ENCODE assay signal across 23 mouse cellular contexts in the genomic region with DNA sequence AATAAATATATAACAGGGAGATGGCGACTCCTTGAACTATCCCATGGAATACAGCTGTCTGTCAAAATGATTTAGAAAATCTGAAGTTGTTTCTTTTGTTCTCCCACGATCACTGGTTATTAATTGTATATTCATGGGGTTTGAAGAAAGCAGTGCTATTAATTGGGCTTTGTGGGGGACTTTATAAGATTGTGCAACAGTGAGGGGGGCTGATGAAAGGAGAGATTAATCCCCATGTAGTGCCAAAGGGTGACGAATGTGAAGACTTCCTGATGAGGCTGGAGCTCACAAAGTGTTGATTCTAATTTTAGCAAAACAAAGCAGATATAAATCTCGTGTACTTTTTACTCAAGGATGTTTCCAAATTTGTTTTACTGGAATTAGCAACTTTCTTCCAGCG.
DNase-seq lines count a peak whose midpoint lies in the region; ATAC-seq lines count a peak whose summit lies in the region.
"Had no signal": no experiment of that assay in that cellular context is flagged by ENCODE, and none has a peak within 500 bp of the region (broad histone marks: within the 10 kb centered on the region; RNA-seq: fewer than 3 reads in every experiment).

No protein-coding gene starts in this region.

- WGBS in forebrain, embryonic 14.5 days = 18% methylated on average over 5 of the region's 5 CpGs
- 22% methylated on average over 5 of the region's 5 CpGs for WGBS in forebrain, embryonic 16.5 days
- 43% methylated on average over 5 of the region's 5 CpGs for WGBS in midbrain, embryonic 14.5 days

- peak; percentile 43 for DNase-seq in forebrain, embryonic 14.5 days (ENCODE audit: low spot score)
- DNase-seq in kidney, postnatal 14 days = peak; percentile 10
- no peak for DNase-seq in kidney, adult 8-10 months
- peak; percentile 54 for DNase-seq in retina, embryonic 14.5 days (ENCODE audit: low spot score)
- DNase-seq in layer of hippocampus, adult 11-12 months (ENCODE audit: low spot score) = no peak
- DNase-seq in midbrain, embryonic 14.5 days = no peak
- DNase-seq: adrenal gland, adult 2 months; adrenal gland, postnatal 10 days; adrenal gland, postnatal 25 days; B cell, adult 2 months; cerebellum, adult 11-12 months; cerebellum, adult 2 months; cerebellum, adult 9-10 months; cerebellum, postnatal 10 days; cerebellum, postnatal 25 days; forebrain, postnatal 0 days had no signal

- H3K4me2 ChIP-seq in forebrain, embryonic 14.5 days (ENCODE audit: low read length) = no peak overlapping the region
- H3K4me2 ChIP-seq in forebrain, embryonic 16.5 days (ENCODE audit: low read length) = no peak overlapping the region
- no peak overlapping the region for H3K4me2 ChIP-seq in midbrain, embryonic 14.5 days (ENCODE audit: low read length)
- H3K4me2 ChIP-seq: embryonic facial prominence, embryonic 12.5 days; forebrain, embryonic 13.5 days had no signal

- no peak for ATAC-seq in forebrain, embryonic 14.5 days
- no peak for ATAC-seq in forebrain, embryonic 16.5 days
- ATAC-seq in midbrain, embryonic 14.5 days (ENCODE audit: low FRiP score, low TSS enrichment) = no peak
- ATAC-seq: CD4-positive, CD25-positive, alpha-beta regulatory T cell, adult 4 months; forebrain, embryonic 13.5 days; forebrain, postnatal 0 days had no signal

- no peaks in the 10 kb centered on the region for H3K27me3 ChIP-seq in forebrain, embryonic 14.5 days (replicated peaks; ENCODE audit: control insufficient read depth, insufficient read depth, low read length)
- no peaks in the 10 kb centered on the region for H3K27me3 ChIP-seq in forebrain, embryonic 16.5 days (replicated peaks; ENCODE audit: control insufficient read depth, insufficient read depth, low read length)
- no peaks in the 10 kb centered on the region for H3K27me3 ChIP-seq in midbrain, embryonic 14.5 days (ENCODE audit: control insufficient read depth, insufficient read depth, low read length)
- H3K27me3 ChIP-seq: CH12.LX; embryonic facial prominence, embryonic 12.5 days; forebrain, embryonic 13.5 days had no signal

- no peak overlapping the region for H3K9ac ChIP-seq in forebrain, embryonic 14.5 days (ENCODE audit: low read length)
- H3K9ac ChIP-seq in forebrain, embryonic 16.5 days (replicated peaks; ENCODE audit: low read depth, low read length) = no peak overlapping the region
- H3K9ac ChIP-seq in midbrain, embryonic 14.5 days (replicated peaks; ENCODE audit: low read length) = no peak overlapping the region
- H3K9ac ChIP-seq: embryonic facial prominence, embryonic 12.5 days; forebrain, embryonic 13.5 days; forebrain, postnatal 0 days had no signal

- no peak overlapping the region for H3K27ac ChIP-seq in forebrain, embryonic 14.5 days (ENCODE audit: low read depth, low read length)
- no peak overlapping the region for H3K27ac ChIP-seq in forebrain, embryonic 16.5 days (ENCODE audit: low read length)
- H3K27ac ChIP-seq in midbrain, embryonic 14.5 days (replicated peaks; ENCODE audit: low read depth, low read length) = no peak overlapping the region
- H3K27ac ChIP-seq: embryonic facial prominence, embryonic 10.5 days; embryonic facial prominence, embryonic 12.5 days; forebrain, embryonic 13.5 days had no signal

- no peak overlapping the region for H3K4me3 ChIP-seq in forebrain, embryonic 14.5 days (ENCODE audit: low read depth, low read length)
- H3K4me3 ChIP-seq in forebrain, embryonic 16.5 days (replicated peaks; ENCODE audit: low read length) = no peak overlapping the region
- no peak overlapping the region for H3K4me3 ChIP-seq in midbrain, embryonic 14.5 days (replicated peaks; ENCODE audit: low read depth, low read length)
- H3K4me3 ChIP-seq: embryonic facial prominence, embryonic 10.5 days; embryonic facial prominence, embryonic 12.5 days; forebrain, embryonic 13.5 days had no signal

- H3K4me1 ChIP-seq in forebrain, embryonic 14.5 days (ENCODE audit: control insufficient read depth, insufficient read depth, low read length) = no peaks in the 10 kb centered on the region; the same call in 1 of the 2 replicates
- H3K4me1 ChIP-seq in forebrain, embryonic 16.5 days (replicated peaks; ENCODE audit: control insufficient read depth, insufficient read depth, low read length) = no peaks in the 10 kb centered on the region
- H3K4me1 ChIP-seq in midbrain, embryonic 14.5 days (ENCODE audit: control insufficient read depth, insufficient read depth, low read length) = no peaks in the 10 kb centered on the region
- H3K4me1 ChIP-seq: embryonic facial prominence, embryonic 10.5 days; embryonic facial prominence, embryonic 12.5 days had no signal

- H3K36me3 ChIP-seq in forebrain, embryonic 14.5 days (ENCODE audit: control insufficient read depth, insufficient read depth, low read length) = no peaks in the 10 kb centered on the region
- H3K36me3 ChIP-seq in forebrain, embryonic 16.5 days (ENCODE audit: control insufficient read depth, insufficient read depth) = no peaks in the 10 kb centered on the region
- no peaks in the 10 kb centered on the region for H3K36me3 ChIP-seq in midbrain, embryonic 14.5 days (ENCODE audit: control insufficient read depth, insufficient read depth, low read length)
- H3K36me3 ChIP-seq: embryonic facial prominence, embryonic 10.5 days; embryonic facial prominence, embryonic 12.5 days; G1E had no signal

- H3K9me3 ChIP-seq in forebrain, embryonic 14.5 days (replicated peaks; ENCODE audit: control insufficient read depth, low read length) = no peaks in the 10 kb centered on the region
- H3K9me3 ChIP-seq in forebrain, embryonic 16.5 days (ENCODE audit: control insufficient read depth, low read length) = no peaks in the 10 kb centered on the region
- no peaks in the 10 kb centered on the region for H3K9me3 ChIP-seq in midbrain, embryonic 14.5 days (ENCODE audit: control insufficient read depth, low read length)
- H3K9me3 ChIP-seq: forebrain, embryonic 13.5 days had no signal

Comparison
In these comparisons a context has a peak if more than half of its experiments do, and no peak if none do; other contexts are left out.
1. DNase-seq: peak in forebrain, embryonic 14.5 days (single experiment), kidney, postnatal 14 days (single experiment) and retina, embryonic 14.5 days (single experiment); none in kidney, adult 8-10 months (0 of 2), layer of hippocampus, adult 11-12 months (single experiment) and midbrain, embryonic 14.5 days (single experiment).